ENCODE assay signal across 10 mouse cellular contexts in genomic region chr7:79543231-79544071, GRCm38 (mm10).
DNase-seq lines count a peak whose midpoint lies in the region; ATAC-seq and TF ChIP-seq lines count a peak whose summit lies in the region.
"Had no signal": no experiment of that assay in that cellular context is flagged by ENCODE, and none has a peak within 500 bp of the region (broad histone marks: within the 10 kb centered on the region; RNA-seq: fewer than 3 reads in every experiment).

No protein-coding gene starts in this region.

- no peaks in the 10 kb centered on the region for H3K9me3 ChIP-seq in kidney, embryonic 14.5 days (ENCODE audit: control insufficient read depth, low read length)
- no peaks in the 10 kb centered on the region for H3K9me3 ChIP-seq in forebrain, embryonic 15.5 days
- no peaks in the 10 kb centered on the region for H3K9me3 ChIP-seq in midbrain, embryonic 14.5 days (ENCODE audit: control insufficient read depth, low read length)

- H3K27ac ChIP-seq in kidney, embryonic 14.5 days (ENCODE audit: low read depth, low read length): no peak overlapping the region
- peak overlapping the region; percentile 86 for H3K27ac ChIP-seq in cortical plate, adult 2 months (ENCODE audit: insufficient read depth, low read length)
- peak overlapping the region; percentile 99 for H3K27ac ChIP-seq in forebrain, embryonic 15.5 days (replicated peaks)
- H3K27ac ChIP-seq in midbrain, embryonic 14.5 days (replicated peaks; ENCODE audit: low read depth, low read length): peak overlapping the region; percentile 84
- H3K27ac ChIP-seq: liver, embryonic 14.5 days had no signal

- TF ChIP-seq POLR2A in cortical plate, adult 2 months (IDR thresholded peaks at IDR 0.05; ENCODE audit: extremely low read depth, insufficient read depth, low read length): no peak

- H3K27me3 ChIP-seq in kidney, embryonic 14.5 days (ENCODE audit: control insufficient read depth, insufficient read depth, low read length): peaks cover 92% of the 10 kb centered on the region
- no peaks in the 10 kb centered on the region for H3K27me3 ChIP-seq in forebrain, embryonic 15.5 days
- H3K27me3 ChIP-seq in midbrain, embryonic 14.5 days (ENCODE audit: control insufficient read depth, insufficient read depth, low read length): peaks cover 33% of the 10 kb centered on the region

- no peak overlapping the region for H3K9ac ChIP-seq in kidney, embryonic 14.5 days (ENCODE audit: low read depth, low read length)
- H3K9ac ChIP-seq in forebrain, embryonic 15.5 days (replicated peaks): peak overlapping the region; percentile 65
- H3K9ac ChIP-seq in midbrain, embryonic 14.5 days (replicated peaks; ENCODE audit: low read length): peak overlapping the region; percentile 56
- H3K9ac ChIP-seq: liver, embryonic 14.5 days had no signal

- 0 out of 2 replicates have a peak overlapping the region, but pooled peaks have one; percentile 1 for H3K4me3 ChIP-seq in kidney, embryonic 14.5 days (ENCODE audit: low read length)
- H3K4me3 ChIP-seq in cortical plate, adult 2 months (ENCODE audit: insufficient read depth, low read length): peak overlapping the region; percentile 32
- H3K4me3 ChIP-seq in forebrain, embryonic 15.5 days: peak overlapping the region; percentile 37
- peak overlapping the region; percentile 25 for H3K4me3 ChIP-seq in midbrain, embryonic 14.5 days (replicated peaks; ENCODE audit: low read depth, low read length)

- H3K4me1 ChIP-seq in kidney, embryonic 14.5 days (ENCODE audit: control insufficient read depth, insufficient read depth, low read length): no peaks in the 10 kb centered on the region
- peaks cover 8% of the 10 kb centered on the region for H3K4me1 ChIP-seq in cortical plate, adult 2 months (ENCODE audit: control insufficient read depth, insufficient read depth, low read length)
- H3K4me1 ChIP-seq in forebrain, embryonic 15.5 days: peaks cover 79% of the 10 kb centered on the region
- H3K4me1 ChIP-seq in midbrain, embryonic 14.5 days (ENCODE audit: control insufficient read depth, insufficient read depth, low read length): peaks cover 23% of the 10 kb centered on the region; the same call in 1 of the 2 replicates

- H3K4me2 ChIP-seq in kidney, embryonic 14.5 days (replicated peaks; ENCODE audit: low read depth, low read length): no peak overlapping the region
- H3K4me2 ChIP-seq in forebrain, embryonic 15.5 days (replicated peaks): peak overlapping the region; percentile 66
- H3K4me2 ChIP-seq in midbrain, embryonic 14.5 days (ENCODE audit: low read length): peak overlapping the region; percentile 61

- no peaks in the 10 kb centered on the region for H3K36me3 ChIP-seq in kidney, embryonic 14.5 days (ENCODE audit: control insufficient read depth, insufficient read depth, low read length)
- no peaks in the 10 kb centered on the region for H3K36me3 ChIP-seq in forebrain, embryonic 15.5 days
- no peaks in the 10 kb centered on the region for H3K36me3 ChIP-seq in midbrain, embryonic 14.5 days (ENCODE audit: control insufficient read depth, insufficient read depth, low read length)

- TF ChIP-seq CTCF in cortical plate, adult 2 months (IDR thresholded peaks at IDR 0.05; ENCODE audit: extremely low read depth, insufficient read depth, low read length): no peak

- WGBS in kidney, embryonic 14.5 days: under 1% methylated on average over 57 of the region's 58 CpGs
- 1% methylated on average over 57 of the region's 58 CpGs for WGBS in forebrain, embryonic 15.5 days
- WGBS in midbrain, embryonic 14.5 days: under 1% methylated on average over 58 of the region's 58 CpGs

- DNase-seq in kidney, adult 18-20 months: no peak
- peak; percentile 69 for DNase-seq in midbrain, embryonic 14.5 days
- DNase-seq in layer of hippocampus, postnatal 14 days (ENCODE audit: low spot score in 2 of 2): no peak
- DNase-seq in cerebellum, adult 11-12 months: no peak
- DNase-seq in ovary, postnatal 14 days (ENCODE audit: low spot score): no peak
- DNase-seq: cerebellum, postnatal 36 days had no signal

- no peak for ATAC-seq in kidney, embryonic 14.5 days (ENCODE audit: low FRiP score, low TSS enrichment)
- peak; percentile 70 for ATAC-seq in forebrain, embryonic 15.5 days (replicated peaks)
- ATAC-seq in midbrain, embryonic 14.5 days (ENCODE audit: low FRiP score, low TSS enrichment): peak; percentile 56
